Mouse (Mus musculus): ENCODE results near the gene Cyp4f17. TPM values are rescaled to one million over a fixed set of nuclear protein-coding genes. Genes with fewer than 3 reads are reported as not detected.

Gene Cyp4f17
- not detected in 2 replicates for polyA plus RNA-seq (2012; ENCODE audit: insufficient read depth, insufficient read length, low replicate concordance, missing spikeins)

- peak within 1 kb of the TSS; percentile 39 for H3K4me3 ChIP-seq (ENCODE audit: insufficient read depth, low read depth, low read length)
- 0 out of 2 replicates have a peak, but pooled peaks cover 4% of the 10 kb centered on the region for H3K4me1 ChIP-seq (ENCODE audit: control insufficient read depth, insufficient read depth, low read length)
- H3K27ac ChIP-seq (ENCODE audit: insufficient read depth, low read depth, low read length): peak within 1 kb of the TSS; percentile 29; the same call in 1 of the 2 replicates
- TF ChIP-seq POLR2A (IDR thresholded peaks at IDR 0.05; ENCODE audit: insufficient read depth, low read depth, low read length) (no peak), CTCF (IDR thresholded peaks at IDR 0.05; ENCODE audit: insufficient read depth, low read depth, low read length) (no peak)
- 11% methylated on average over 30 of the region's 30 CpGs for WGBS
Measured at GRCm38 (mm10) chr17:32505851-32506728, at the start of gene Cyp4f17. Cyp4f17 (plus strand) TSS chr17:32506050.

DNA sequence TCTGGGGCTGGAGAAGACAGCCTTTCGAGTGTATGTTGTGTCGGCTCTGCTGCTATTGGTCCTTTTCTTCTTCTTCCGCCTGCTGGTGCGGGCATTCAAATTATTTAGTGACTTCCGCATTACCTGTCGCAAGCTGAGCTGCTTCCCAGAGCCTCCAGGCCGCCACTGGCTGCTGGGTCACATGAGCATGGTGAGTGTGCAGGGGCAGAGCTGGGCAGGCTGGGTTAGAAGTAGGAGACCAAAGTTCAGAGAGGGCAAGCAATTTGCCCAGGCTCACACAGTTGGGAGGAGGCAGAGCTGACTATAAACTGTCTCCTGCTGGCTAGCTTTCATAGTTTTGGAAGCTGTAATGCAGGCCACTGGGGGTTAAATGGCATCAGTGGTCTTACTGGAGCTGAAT, 37.4 kb upstream of the Cyp4f17 start:
- Histone ChIP-seq H3K4me3 (ENCODE audit: insufficient read depth, low read depth, low read length) (no peak overlapping the region), H3K4me1 (ENCODE audit: control insufficient read depth, insufficient read depth, low read length) (no peaks in the 10 kb centered on the region), H3K27ac (ENCODE audit: insufficient read depth, low read depth, low read length) (no peak overlapping the region)
- 66% methylated on average over 7 of the region's 7 CpGs for WGBS
- TF ChIP-seq POLR2A (IDR thresholded peaks at IDR 0.05; ENCODE audit: insufficient read depth, low read depth, low read length) (no peak), CTCF (IDR thresholded peaks at IDR 0.05; ENCODE audit: insufficient read depth, low read depth, low read length) (no peak)

DNA sequence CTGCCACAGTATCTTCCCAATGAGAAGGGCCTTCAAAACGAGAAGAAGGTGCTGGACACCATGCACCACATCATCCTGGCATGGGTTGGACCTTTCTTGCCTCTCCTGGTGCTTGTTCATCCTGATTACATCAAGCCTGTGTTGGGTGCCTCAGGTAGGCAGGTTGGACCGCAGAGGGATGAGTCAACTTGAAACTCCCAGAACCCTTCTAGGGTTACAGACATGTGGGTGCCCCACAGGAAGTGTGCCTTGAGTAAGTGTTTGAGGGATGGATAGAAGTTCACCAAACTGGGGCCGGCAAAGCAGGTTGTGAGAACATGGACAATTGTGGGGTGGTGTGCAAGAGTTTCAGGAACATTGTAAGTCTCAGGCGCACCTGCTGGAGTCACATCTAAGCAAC, 35.1 kb upstream of the Cyp4f17 start:
- Histone ChIP-seq H3K4me1 (ENCODE audit: control insufficient read depth, insufficient read depth, low read length) (no peaks in the 10 kb centered on the region), H3K27ac (ENCODE audit: insufficient read depth, low read depth, low read length) (no peak overlapping the region), H3K4me3 (ENCODE audit: insufficient read depth, low read depth, low read length) (no peak overlapping the region)
- 85% methylated on average over 4 of the region's 4 CpGs for WGBS
- TF ChIP-seq POLR2A (IDR thresholded peaks at IDR 0.05; ENCODE audit: insufficient read depth, low read depth, low read length) (no peak), CTCF (IDR thresholded peaks at IDR 0.05; ENCODE audit: insufficient read depth, low read depth, low read length) (no peak)

DNA sequence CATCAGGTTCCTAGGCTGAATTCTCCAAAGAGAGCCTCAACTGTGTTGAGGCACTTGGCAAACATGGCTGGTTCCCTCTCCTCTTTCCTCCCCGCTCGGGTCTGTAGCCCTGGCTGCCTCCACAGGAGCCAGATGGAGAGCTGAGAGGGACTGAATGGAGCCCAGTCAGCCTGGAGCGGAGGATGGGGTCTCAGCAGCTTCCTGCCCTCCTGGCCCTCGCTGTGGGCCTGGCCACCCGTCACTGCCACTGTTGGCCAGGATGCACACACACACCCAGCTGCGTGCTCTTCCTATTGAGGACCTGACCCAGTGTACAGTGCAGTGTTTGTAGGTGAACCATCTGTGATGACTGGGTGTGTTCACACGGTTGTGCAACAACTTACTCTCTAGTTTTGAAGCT, 33.7 kb upstream of the Cyp4f17 start:
- Histone ChIP-seq H3K4me1 (ENCODE audit: control insufficient read depth, insufficient read depth, low read length) (no peaks in the 10 kb centered on the region), H3K27ac (ENCODE audit: insufficient read depth, low read depth, low read length) (no peak overlapping the region), H3K4me3 (ENCODE audit: insufficient read depth, low read depth, low read length) (no peak overlapping the region)
- WGBS: 60% methylated on average over 7 of the region's 7 CpGs
- TF ChIP-seq POLR2A (IDR thresholded peaks at IDR 0.05; ENCODE audit: insufficient read depth, low read depth, low read length) (no peak), CTCF (IDR thresholded peaks at IDR 0.05; ENCODE audit: insufficient read depth, low read depth, low read length) (no peak)

GRCm38 (mm10) chr17:32474954-32475560, 30.8 kb upstream of the Cyp4f17 start:
- 87% methylated on average over 5 of the region's 5 CpGs for WGBS
- no peak for TF ChIP-seq POLR2A (IDR thresholded peaks at IDR 0.05; ENCODE audit: insufficient read depth, low read depth, low read length)
- no peak for TF ChIP-seq CTCF (IDR thresholded peaks at IDR 0.05; ENCODE audit: insufficient read depth, low read depth, low read length)
- H3K4me3 ChIP-seq (ENCODE audit: insufficient read depth, low read depth, low read length): no peak overlapping the region
- no peak overlapping the region for H3K27ac ChIP-seq (ENCODE audit: insufficient read depth, low read depth, low read length)
- no peaks in the 10 kb centered on the region for H3K4me1 ChIP-seq (ENCODE audit: control insufficient read depth, insufficient read depth, low read length)

- TF ChIP-seq CTCF (IDR thresholded peaks at IDR 0.05; ENCODE audit: insufficient read depth, low read depth, low read length) (no peak), POLR2A (IDR thresholded peaks at IDR 0.05; ENCODE audit: insufficient read depth, low read depth, low read length) (no peak)
- 100% methylated on average over 1 of the region's 1 CpGs for WGBS
- H3K27ac ChIP-seq (ENCODE audit: insufficient read depth, low read depth, low read length): no peak overlapping the region
- no peaks in the 10 kb centered on the region for H3K4me1 ChIP-seq (ENCODE audit: control insufficient read depth, insufficient read depth, low read length)
- H3K4me3 ChIP-seq (ENCODE audit: insufficient read depth, low read depth, low read length): no peak overlapping the region
Measured at GRCm38 (mm10) chr17:32477204-32477603, 28.6 kb upstream of the Cyp4f17 start.

- 43% methylated on average over 2 of the region's 2 CpGs for WGBS
Measured at GRCm38 (mm10) chr17:32478727-32479126, 27.1 kb upstream of the Cyp4f17 start.

GRCm38 (mm10) chr17:32479554-32480506, 26.0 kb upstream of the Cyp4f17 start:
- 21% methylated on average over 8 of the region's 8 CpGs for WGBS
- TF ChIP-seq CTCF (IDR thresholded peaks at IDR 0.05; ENCODE audit: insufficient read depth, low read depth, low read length) (no peak), POLR2A (IDR thresholded peaks at IDR 0.05; ENCODE audit: insufficient read depth, low read depth, low read length) (no peak)

More at GRCm38 (mm10) chr17:32478727-32479126, 27.1 kb upstream of the Cyp4f17 start:
- Histone ChIP-seq H3K4me3 (ENCODE audit: insufficient read depth, low read depth, low read length) (no peak overlapping the region), H3K4me1 (ENCODE audit: control insufficient read depth, insufficient read depth, low read length) (peaks cover 3% of the 10 kb centered on the region; the same call in 1 of the 2 replicates), H3K27ac (ENCODE audit: insufficient read depth, low read depth, low read length) (no peak overlapping the region)
- TF ChIP-seq CTCF (IDR thresholded peaks at IDR 0.05; ENCODE audit: insufficient read depth, low read depth, low read length) (no peak), POLR2A (IDR thresholded peaks at IDR 0.05; ENCODE audit: insufficient read depth, low read depth, low read length) (no peak)

More at GRCm38 (mm10) chr17:32479554-32480506, 26.0 kb upstream of the Cyp4f17 start:
- no peak overlapping the region for H3K27ac ChIP-seq (ENCODE audit: insufficient read depth, low read depth, low read length)
- H3K4me1 ChIP-seq (ENCODE audit: control insufficient read depth, insufficient read depth, low read length): peaks cover 3% of the 10 kb centered on the region; the same call in 1 of the 2 replicates
- H3K4me3 ChIP-seq (ENCODE audit: insufficient read depth, low read depth, low read length): no peak overlapping the region
